Mouse (Mus musculus): ENCODE results near the gene Llgl2. TPM values are rescaled to one million over a fixed set of nuclear protein-coding genes. Genes with fewer than 3 reads are reported as not detected.
A peak's percentile ranks its signal among the peaks of the same experiment; 100 is the strongest.

Gene Llgl2
- total RNA-seq, 2 experiments from 2014 or later = 4.0 to 12.7 TPM

DNA sequence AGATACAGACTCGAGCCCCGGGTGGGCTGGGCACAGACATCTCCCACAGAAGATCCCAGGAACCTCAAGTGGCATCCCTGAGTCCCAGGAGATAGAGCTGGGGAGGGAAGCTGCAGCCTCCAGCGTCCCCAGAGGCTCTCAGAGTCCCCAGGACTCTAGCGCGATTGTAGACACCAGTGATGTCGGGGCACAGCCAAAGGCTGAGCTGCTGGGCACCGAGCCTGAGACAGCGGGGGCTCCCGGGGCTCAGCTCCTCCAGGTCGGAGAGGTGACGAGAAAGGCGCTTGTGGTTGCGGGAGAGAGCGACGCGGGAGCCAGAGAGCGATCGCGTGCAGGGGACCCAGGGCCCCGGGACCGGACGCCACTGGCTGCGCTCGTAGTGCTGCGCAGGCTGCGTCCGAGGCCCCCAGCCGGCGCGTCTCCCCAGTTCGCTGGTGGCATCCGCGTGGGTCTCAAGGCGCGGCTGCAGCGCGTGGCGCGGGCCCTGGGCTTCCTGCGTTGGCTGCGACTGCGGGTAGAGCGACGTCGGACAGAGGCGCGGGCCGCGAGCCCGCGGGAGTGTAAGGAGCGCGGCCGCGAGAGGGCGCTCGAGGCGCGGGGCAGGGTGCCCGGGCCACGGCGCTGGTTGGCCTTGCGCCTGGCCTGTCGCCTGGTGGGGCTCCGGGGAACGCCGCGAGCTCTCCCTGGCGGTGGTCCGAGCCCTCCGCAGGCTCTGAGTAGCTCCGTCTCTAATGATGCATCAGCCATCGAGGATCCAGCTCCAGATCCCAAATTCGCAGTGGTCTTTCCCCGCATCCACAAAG lies 35.5 kb downstream of the Llgl2 start:
- ATAC-seq (replicated peaks; ENCODE audit: low FRiP score, low TSS enrichment, poor library complexity, severe bottlenecking) = peak; percentile 83

DNA sequence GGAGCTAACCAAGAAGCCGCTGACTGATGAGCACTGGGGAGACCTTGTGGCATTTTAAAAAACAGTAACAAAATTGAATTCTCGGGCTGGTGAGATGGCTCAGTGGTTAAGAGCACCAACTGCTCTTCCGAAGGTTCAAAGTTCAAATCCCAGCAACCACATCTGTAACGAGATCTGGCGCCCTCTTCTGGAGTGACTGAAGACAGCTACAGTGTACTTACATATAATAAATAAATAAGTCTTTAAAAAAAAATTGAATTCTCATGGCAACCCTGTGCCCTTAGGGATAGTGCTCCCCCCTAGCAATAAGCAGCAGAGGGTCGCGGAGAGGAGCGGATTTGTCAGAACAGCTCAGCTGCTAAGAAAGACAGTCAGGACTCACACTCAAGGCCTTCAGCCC lies 40.0 kb downstream of the Llgl2 start:
- no peak for ATAC-seq (replicated peaks; ENCODE audit: low FRiP score, low TSS enrichment, poor library complexity, severe bottlenecking)

DNA sequence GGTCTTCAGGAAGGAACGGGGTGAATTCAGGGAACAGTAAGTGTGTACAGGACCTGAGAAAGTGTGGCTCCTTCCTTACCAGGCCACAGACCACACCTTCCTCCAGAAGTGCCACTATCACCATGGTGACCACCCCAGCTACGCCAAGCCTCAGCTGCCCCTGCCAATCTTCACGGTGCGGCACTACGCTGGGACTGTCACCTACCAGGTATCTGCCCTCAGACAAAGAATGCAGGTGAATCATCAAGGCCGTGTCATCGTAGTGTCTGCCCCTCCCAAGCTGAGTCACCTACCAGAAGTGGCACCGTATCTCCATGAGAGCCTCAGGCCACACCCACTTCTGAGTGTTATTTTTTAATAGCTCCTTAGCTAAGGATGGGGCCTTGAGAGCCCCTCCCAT lies 45.5 kb downstream of the Llgl2 start:
- peak; percentile 53 for ATAC-seq (replicated peaks; ENCODE audit: low FRiP score, low TSS enrichment, poor library complexity, severe bottlenecking)

DNA sequence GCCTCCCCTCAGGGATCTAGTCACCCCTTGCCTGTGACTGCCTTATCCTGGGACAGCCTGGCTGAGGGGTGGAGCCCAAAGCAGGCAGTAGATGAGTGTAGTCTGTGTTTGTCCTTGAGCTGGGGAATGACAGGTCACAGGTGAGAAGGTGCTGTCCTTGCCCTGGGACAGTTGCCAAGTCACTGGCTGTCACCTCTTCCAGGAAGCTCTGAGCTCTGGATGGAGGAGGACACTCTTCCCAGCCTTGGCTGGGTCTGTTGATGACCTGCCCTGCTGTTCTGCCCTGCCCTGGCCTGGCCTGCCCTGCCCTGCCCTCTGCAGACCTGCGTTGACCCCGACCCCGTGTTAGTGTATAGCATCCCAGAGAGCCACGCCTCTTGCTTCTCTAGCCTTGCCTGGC lies 48.6 kb downstream of the Llgl2 start:
- no peak for ATAC-seq (replicated peaks; ENCODE audit: low FRiP score, low TSS enrichment, poor library complexity, severe bottlenecking)

DNA sequence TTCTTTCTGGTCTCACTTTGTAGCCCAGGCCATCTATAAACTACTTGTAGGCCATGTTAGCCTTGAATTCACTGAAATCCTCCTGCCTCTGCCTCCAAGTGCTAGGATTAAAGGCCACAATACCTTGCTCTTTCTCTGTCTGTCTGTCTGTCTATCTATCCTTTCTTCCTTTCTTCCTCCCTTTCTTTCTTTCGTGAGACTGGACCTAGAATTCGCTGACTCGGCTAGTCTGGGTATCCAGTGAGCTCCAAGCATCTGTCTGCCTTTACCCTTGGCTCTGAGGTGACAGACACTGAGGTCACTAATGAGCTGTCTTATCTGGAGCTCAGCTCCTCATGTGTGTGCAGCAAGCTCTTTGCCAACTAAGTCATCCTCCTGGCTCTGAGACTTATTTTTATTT lies 52.1 kb downstream of the Llgl2 start:
- no peak for ATAC-seq (replicated peaks; ENCODE audit: low FRiP score, low TSS enrichment, poor library complexity, severe bottlenecking)

DNA sequence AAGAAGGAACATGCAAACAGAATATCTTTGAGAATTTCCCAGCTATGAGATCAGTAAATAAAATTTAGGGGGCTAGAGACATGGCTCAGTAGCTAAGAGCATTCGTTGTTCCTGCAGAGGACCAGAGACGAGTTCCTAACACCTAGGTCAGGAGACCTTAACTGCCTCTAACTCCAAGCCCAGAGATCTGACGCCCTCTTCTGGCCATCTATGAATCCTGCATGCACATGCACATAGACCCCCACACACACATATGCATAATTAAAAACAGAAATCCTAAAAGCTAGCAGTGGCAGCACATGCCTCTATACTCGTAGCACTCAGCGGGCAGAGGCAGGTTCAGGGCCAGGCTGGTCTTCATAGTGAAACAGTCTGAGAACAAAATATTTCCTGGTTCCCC lies 52.6 kb downstream of the Llgl2 start:
- no peak for ATAC-seq (replicated peaks; ENCODE audit: low FRiP score, low TSS enrichment, poor library complexity, severe bottlenecking)

DNA sequence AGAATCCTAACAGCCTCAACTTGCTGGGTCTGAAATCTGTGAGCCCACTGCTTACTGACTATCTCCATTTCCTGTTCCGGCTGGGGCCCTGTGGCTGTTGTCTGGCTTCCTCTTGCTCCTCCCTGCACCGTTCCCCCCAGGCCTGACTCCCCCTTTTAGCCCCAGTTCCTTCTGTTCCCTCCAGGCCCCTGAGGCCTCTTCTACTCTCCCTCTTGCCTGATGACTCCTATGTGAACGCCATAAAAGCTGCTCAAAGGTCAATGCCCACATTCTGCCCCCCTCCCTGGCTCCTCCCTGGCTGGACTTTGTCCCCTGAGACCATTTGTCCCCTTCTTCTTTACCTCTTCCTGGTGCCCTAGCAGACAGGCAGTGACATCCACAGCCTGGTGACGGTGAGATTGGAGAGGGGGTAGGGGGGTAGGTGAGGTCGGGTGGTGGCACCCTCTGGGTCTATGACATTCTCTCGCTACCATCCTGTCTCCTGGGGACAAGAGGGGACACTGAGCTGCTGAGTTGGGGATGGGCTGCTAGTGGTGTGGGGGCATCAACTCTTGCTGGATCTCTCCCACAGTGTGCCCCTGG lies 53.4 kb downstream of the Llgl2 start:
- no peak for ATAC-seq (replicated peaks; ENCODE audit: low FRiP score, low TSS enrichment, poor library complexity, severe bottlenecking)

DNA sequence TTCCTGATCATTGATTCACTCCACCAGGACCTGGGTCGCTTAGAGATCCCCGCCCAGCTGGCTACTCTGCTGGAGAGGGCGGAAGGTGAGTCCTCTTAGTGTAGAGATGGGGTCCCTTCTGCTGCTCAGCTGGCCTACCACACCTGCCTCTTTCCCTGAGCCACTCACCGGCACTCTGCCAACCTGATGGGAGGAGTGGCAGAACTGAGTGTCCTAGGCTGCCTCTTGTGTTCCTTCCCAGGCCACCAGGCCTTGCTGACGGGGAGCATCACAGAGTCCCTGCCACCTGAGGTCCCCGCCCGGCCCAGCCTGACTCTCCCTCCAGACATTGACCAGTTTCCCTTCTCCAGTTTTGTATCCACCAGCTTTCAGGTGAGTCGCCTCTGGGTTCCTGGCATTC lies 54.2 kb downstream of the Llgl2 start:
- no peak for ATAC-seq (replicated peaks; ENCODE audit: low FRiP score, low TSS enrichment, poor library complexity, severe bottlenecking)

DNA sequence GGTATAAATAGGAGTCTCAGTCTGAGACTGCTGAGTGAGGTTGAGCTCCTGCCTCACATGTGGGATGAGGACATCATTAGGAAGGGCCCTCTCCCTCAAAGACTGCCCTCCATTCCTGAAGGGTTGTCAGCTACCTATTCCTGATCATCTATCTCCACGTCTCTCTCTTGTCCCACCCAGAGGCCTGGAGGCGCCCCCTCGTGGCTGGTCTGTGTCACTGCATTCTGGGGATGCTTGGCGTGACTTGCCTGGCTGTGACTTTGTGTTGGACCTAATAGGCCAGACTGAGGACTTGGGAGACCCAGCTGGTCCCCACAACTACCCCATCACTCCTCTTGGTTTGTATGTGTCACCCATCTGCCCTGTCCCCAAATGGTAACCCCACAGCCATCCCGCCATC lies 57.2 kb downstream of the Llgl2 start:
- peak; percentile 44; the same call in 1 of the 2 replicates for ATAC-seq (replicated peaks; ENCODE audit: low FRiP score, low TSS enrichment, poor library complexity, severe bottlenecking)

DNA sequence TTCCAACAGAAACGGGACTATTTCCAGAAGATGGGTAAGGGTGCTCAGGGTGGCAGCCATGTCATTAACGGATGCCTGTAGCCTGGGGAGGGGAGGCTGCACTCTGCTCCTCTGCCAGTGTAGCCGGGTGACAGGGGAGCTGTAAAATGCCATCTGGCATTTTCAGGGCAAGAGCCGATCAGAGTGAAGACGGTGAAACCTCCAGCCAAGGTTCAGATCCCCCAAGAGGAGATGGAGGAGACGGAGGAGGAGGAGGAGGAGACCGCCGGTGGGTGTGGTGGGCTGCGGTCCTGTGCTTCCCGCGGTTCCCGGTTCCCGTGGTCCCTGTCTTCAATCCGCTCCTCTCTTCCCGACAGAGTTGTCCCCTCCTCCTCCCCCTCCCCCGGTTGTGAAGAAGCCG lies 59.4 kb downstream of the Llgl2 start:
- no peak for ATAC-seq (replicated peaks; ENCODE audit: low FRiP score, low TSS enrichment, poor library complexity, severe bottlenecking)

DNA sequence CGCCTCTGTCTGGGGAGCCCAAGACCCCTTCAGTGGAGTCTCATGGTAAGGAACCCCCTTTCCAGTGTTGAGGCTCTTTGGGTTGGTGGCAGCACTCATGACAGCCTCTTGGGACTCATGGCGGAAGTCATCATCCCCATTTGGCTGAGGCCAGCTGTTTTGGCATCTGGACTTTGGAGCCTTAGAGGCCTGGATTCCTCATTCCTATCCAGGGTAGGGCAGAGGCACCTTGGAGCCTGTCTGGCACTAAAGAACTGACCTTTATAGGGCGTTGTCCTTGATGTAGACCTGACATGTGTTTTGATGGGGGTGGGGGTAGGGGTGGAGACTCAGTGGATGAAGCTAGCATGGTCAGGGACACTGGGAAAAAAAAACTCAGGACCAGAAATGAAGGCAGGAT lies 60.5 kb downstream of the Llgl2 start:
- no peak for ATAC-seq (replicated peaks; ENCODE audit: low FRiP score, low TSS enrichment, poor library complexity, severe bottlenecking)

DNA sequence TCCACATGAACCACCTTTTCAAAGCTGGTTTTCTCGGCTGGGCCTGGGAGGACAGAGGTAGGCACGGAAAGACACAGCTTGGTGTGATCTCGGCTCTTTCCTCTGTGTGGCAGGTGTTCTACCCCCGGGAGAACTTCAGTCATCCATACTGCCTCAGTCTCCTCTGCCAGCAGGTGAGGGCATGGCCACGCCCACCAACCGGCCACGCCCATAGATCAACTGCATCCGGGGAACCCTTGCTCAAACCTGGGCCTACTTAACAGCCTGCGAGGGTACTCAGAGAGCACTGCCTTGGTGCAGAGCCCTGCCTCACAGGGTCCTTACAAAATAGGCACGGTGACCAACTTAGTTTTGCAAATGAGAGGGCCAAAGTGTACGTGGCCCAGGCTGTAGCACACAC lies 61.4 kb downstream of the Llgl2 start:
- no peak for ATAC-seq (replicated peaks; ENCODE audit: low FRiP score, low TSS enrichment, poor library complexity, severe bottlenecking)

DNA sequence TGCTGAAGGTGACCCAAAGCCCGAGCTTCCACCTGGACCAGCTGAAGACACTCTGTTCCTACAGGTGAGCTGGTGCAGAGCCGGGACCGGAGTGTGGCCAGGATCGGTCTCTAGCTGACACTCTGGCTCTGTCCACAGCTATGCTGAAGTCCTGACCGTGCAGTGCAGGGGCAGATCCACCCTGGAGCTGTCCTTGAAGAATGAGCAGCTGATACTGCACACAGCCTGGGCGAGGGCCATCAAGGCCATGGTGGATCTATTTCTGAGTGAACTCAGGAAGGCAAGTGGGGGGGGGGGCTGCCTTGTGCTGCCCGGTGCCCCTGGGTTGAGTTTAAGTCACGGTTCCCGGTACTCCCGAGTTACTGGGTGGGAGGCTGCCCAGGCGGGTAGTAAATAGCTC lies 62.6 kb downstream of the Llgl2 start:
- ATAC-seq (replicated peaks; ENCODE audit: low FRiP score, low TSS enrichment, poor library complexity, severe bottlenecking) = no peak

DNA sequence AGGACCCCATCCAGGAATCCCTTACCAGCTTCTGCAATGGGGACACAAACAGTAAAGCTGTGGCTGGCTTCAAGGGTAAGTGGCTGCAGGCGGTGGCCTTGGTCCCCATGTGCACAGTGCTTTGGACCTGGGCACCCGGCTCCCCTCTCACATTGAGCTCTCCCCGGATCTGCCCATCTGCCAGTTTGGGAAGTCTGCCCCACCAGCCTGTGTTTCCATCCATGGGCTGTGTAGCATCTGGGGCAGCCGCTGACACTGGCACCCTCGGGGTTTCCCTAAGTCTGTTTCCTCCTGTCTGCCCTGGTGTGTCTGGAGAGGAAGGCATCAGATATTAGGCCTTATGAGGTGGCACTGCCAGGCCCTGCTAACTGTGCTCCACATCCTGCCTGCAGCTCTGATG lies 64.2 kb downstream of the Llgl2 start:
- ATAC-seq (replicated peaks; ENCODE audit: low FRiP score, low TSS enrichment, poor library complexity, severe bottlenecking) = no peak

DNA sequence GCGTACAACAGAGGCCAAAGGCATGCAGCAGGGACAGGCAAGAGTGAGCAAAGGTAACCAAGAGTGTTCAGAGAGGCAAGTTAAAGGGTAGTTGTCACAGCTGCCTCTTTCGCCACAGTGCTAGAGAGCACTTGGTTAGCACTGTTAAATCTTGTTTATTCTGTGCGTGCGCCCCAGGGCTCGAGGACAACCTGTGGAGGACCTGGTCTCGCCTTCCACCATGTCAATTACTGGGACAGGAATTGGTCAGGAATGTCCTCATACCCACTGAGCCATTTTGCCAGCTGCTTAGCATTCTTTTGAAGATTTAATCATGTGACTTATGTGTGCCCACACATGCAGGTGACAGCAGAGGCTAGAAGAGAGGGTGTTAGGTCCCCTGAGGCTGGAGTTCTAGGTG lies 65.3 kb downstream of the Llgl2 start:
- ATAC-seq (replicated peaks; ENCODE audit: low FRiP score, low TSS enrichment, poor library complexity, severe bottlenecking) = no peak

DNA sequence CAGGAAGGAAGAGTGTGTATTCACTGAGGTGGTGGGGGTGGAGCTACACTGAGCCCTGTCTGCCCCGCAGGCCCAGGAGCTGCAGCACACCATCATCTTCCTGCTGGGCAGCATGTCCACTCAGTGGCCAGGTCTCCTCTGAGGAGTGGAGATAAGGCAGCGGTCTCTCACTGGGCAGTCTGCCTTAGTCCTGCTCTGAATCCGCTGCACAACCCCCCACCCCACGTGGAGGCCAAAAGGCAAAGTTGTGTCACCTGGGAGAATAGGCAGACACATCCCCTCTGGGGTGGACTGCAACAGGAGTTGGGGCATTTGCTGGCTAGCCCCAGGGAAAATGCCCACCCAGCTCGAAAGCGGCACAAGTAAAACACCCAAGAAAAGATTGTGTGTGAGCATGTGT lies 68.4 kb downstream of the Llgl2 start:
- no peak for ATAC-seq (replicated peaks; ENCODE audit: low FRiP score, low TSS enrichment, poor library complexity, severe bottlenecking)

DNA sequence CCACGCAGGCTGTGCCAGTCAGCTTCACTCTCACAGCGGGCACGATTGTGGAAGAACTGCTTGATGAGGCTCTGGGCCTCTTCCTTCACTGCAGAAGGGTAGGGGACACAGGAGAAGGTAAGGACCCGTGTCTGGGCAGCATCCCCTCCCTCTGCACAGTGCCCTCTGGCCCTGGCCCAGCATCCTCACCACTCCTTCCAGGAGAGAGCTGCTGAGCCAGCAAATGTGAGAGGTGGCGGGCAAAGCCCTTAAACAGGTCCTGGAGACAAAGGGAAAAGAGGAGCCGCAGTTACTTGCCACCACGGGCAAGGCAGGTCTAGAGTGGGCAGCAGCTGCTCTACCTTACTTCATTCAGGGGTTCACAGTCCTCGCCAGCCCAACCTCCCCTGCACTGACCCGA lies 69.2 kb downstream of the Llgl2 start:
- ATAC-seq (replicated peaks; ENCODE audit: low FRiP score, low TSS enrichment, poor library complexity, severe bottlenecking) = no peak

DNA sequence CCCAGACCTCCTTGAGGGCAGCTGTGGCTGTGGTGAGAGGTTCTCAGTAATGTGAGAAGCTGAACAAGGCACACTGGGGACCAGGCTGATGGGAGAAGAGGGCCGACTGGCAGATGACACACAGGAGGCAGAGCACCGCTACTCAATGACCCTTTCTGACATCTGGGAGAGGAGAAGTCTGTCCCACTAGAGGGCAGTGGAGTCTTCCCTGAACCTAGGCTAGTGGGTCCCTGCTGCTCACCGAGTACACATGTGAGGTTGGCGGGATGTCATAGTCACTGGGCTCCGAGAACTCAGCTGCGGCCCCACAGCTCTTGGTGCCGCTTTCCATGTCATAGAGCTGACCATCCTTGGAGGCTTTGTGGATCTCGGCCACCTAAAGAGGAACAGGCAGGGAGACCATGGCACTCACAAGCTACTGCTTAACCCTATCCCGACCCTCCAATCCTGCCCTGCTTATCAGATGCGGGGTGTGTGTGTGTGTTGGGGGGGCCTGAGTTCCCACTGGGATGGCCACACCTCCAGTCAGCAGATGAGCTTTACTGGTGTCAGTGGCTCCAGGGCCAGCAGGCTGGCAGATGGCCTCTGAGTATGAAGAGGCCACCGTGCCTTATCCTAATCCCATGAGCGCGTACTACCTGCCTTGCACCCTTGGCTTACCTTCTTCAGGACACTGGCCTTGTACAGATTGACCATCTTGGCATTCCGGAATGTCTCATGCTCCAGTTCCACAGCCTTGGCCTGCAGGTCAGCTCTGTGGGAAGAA lies 71.1 kb downstream of the Llgl2 start:
- ATAC-seq (replicated peaks; ENCODE audit: low FRiP score, low TSS enrichment, poor library complexity, severe bottlenecking) = peak; percentile 51

DNA sequence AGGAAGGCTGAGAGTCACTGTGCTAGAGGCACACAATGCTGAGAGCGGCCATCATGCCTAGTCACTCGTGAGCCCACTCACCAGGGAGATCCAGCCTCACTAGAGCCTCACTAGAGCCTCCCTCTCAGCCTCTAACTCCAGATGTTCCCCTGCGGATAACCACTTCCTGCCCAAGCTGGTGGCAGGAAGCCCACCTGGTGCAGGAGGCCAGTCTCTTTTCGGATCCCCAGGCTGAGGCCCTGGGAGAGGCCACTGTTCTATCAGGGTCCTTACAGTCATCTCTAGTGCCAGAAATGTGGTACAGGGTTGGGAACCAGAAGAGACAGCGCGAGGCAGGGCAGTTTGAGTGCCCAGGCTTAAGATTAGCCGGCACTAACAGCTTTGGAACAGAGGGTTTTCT lies 74.6 kb downstream of the Llgl2 start:
- no peak for ATAC-seq (replicated peaks; ENCODE audit: low FRiP score, low TSS enrichment, poor library complexity, severe bottlenecking)

DNA sequence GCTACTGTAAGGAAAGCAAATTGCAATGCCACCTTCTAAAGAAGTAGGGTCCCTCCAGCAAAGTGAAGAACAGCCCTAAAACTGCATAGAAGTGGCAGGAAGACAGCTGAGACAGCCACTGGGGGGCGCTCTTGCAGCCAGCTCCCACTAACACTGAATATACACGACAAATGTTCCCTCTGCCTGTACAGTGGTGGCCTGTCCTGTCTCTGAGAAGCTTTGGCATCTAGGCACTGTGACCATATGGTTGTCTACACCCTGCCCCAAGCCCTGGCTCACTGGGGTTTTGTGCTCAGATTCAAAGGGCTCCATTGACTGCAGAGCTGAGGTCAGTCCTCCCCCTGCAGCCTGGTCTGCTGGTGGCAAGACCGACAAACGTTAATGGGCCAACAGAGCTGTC lies 75.0 kb downstream of the Llgl2 start:
- ATAC-seq (replicated peaks; ENCODE audit: low FRiP score, low TSS enrichment, poor library complexity, severe bottlenecking) = peak; percentile 6; the same call in 1 of the 2 replicates
